Mouse (Mus musculus): ENCODE measurements around the gene Eif3g.

Eif3g gene

DNA sequence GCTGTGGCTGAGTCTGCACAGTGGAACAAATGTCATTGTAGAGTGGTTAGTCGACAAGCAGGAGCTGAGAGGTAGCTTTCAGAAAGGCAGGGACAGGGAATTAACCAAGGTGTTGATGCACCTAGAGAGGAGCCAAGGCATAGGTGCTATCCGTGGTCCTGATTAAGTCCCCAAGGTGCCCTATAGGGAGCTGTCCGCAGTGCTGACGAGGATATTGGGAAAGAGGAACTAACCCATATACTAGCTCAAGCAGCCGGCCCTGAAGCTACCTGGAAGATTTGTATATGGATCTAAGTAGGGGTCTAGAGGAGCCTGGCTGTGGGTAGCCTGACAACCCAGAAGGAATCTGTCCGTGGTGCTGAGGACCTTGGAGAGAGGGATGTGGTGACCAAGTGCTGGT lies 41.3 kb downstream of the Eif3g start:
- DNase-seq (ENCODE audit: low spot score) = no peak

DNA sequence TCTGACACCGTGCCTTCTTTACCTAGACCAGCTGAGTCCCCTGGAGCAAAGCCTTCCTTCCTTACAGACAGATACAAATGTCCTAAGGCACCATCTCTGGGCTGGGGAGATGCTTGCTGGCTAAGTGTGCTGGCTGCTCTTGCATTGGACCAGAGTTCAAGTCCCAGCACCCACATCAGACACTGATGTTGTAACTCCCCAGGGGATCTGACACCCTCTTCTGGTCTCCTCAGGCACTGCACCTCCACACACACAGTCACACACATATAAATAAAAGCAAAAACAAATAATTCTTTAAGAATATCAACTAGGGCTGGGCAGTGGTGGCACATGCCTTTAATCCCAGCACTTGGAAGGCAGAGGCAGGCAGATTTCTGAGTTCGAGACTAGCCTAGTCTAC lies 48.2 kb downstream of the Eif3g start:
- DNase-seq (ENCODE audit: low spot score) = no peak
